Mouse (Mus musculus): ENCODE data around the gene Gpr27. TPM values are rescaled to one million over a fixed set of nuclear protein-coding genes. Genes with fewer than 3 reads are reported as not detected.

The Gpr27 gene
- polyA plus RNA-seq (2015; fragmentation: Nextera tagmentation; extraction: Ambion mirVana), result 0.17 and 0.18 TPM in 2 replicates

- Histone ChIP-seq H3K4me2 (ENCODE audit: low read depth, low read length) (peak within 1 kb of the TSS; percentile 75), H3K9me3 (ENCODE audit: low read length) (no peaks in the 10 kb centered on the region), H3K27me3 (ENCODE audit: insufficient read depth, low read length) (peaks cover 68% of the 10 kb centered on the region), H3K36me3 (replicated peaks; ENCODE audit: insufficient read depth, low read length) (no peaks in the 10 kb centered on the region), H3K27ac (ENCODE audit: low read depth) (no peak within 1 kb of the TSS), H3K4me1 (ENCODE audit: insufficient read depth) (peaks cover 5% of the 10 kb centered on the region; the same call in 1 of the 2 replicates), H3K9ac (replicated peaks) (no peak within 1 kb of the TSS; the same call in 1 of the 2 replicates), H3K4me3 (ENCODE audit: low read depth, low read length) (peak within 1 kb of the TSS; percentile 54)
- WGBS (ENCODE audit: insufficient replicate concordance), result 9% methylated on average over 17 of the region's 112 CpGs
- DNase-seq (peak; percentile 21), ATAC-seq (peak; percentile 21; the same call in 1 of the 2 replicates)
- no peak for TF ChIP-seq EP300 (IDR thresholded peaks at IDR 0.05; ENCODE audit: low read depth)
- TF ChIP-seq CTCF (IDR thresholded peaks at IDR 0.05; ENCODE audit: low read depth), result no peak
Measured at GRCm38 (mm10) chr6:99692206-99692915, at the start of gene Gpr27. Gpr27 (plus strand) TSS chr6:99692679.

DNA sequence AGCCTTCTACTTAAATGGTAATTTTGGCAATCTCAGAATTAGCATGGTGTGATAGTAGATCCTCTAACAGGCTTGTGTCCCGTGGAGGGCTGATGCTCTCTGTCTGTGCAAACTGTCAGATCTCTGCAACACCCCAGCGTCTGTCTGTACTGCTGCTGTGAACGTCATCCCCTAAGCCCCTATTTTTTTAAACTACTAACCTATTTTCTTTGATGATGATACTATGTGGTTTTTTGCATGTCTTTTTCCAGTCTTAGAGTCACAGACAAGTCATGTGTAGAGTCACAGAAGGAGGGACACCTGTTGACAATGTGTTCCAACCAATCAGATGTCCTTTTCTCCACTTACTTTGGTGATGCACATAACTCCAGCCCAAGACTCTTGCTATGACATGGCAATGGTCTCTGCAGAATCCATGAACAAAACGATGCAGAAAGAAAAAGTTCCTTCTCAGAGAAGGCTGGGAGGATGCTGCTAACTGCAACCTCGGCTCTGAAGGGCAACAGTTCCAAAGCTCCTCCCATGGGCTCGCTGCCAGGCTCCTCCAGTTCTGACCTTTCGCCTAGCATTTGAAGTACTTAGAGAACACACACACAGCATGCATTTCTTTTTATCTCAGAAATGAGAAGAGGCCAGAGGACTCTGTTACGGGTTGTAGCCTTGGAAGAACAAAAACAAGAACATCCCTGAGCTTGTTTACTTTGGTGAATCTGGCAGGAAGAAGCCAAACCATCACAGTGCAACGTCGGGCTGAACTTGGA, 48.9 kb upstream of the Gpr27 start:
- TF ChIP-seq CTCF (IDR thresholded peaks at IDR 0.05; ENCODE audit: low read depth), result no peak
- no peak for TF ChIP-seq EP300 (IDR thresholded peaks at IDR 0.05; ENCODE audit: low read depth)

GRCm38 (mm10) chr6:99644386-99644785, 48.1 kb upstream of the Gpr27 start:
- Histone ChIP-seq H3K9ac (replicated peaks) (no peak overlapping the region), H3K27ac (ENCODE audit: low read depth) (peak overlapping the region; percentile 70), H3K9me3 (ENCODE audit: low read length) (no peaks in the 10 kb centered on the region), H3K27me3 (ENCODE audit: insufficient read depth, low read length) (no peaks in the 10 kb centered on the region), H3K4me3 (ENCODE audit: low read depth, low read length) (no peak overlapping the region), H3K36me3 (replicated peaks; ENCODE audit: insufficient read depth, low read length) (no peaks in the 10 kb centered on the region), H3K4me1 (ENCODE audit: insufficient read depth) (peaks cover 13% of the 10 kb centered on the region; the same call in 1 of the 2 replicates), H3K4me2 (ENCODE audit: low read depth, low read length) (no peak overlapping the region)
- DNase-seq (no peak), ATAC-seq (peak; percentile 45; the same call in 1 of the 2 replicates)
- 58% methylated on average over 5 of the region's 5 CpGs for WGBS (ENCODE audit: insufficient replicate concordance)
- TF ChIP-seq CTCF (IDR thresholded peaks at IDR 0.05; ENCODE audit: low read depth) (no peak), EP300 (IDR thresholded peaks at IDR 0.05; ENCODE audit: low read depth) (no peak)

More for the DNA sequence above, 48.9 kb upstream of the Gpr27 start:
- H3K4me2 ChIP-seq (ENCODE audit: low read depth, low read length), result no peak overlapping the region
- ATAC-seq (peak; percentile 53; the same call in 1 of the 2 replicates), DNase-seq (peak; percentile 78)
- peak overlapping the region; percentile 70 for H3K27ac ChIP-seq (ENCODE audit: low read depth)
- no peaks in the 10 kb centered on the region for H3K27me3 ChIP-seq (ENCODE audit: insufficient read depth, low read length)
- no peaks in the 10 kb centered on the region; the same call in 1 of the 2 replicates for H3K36me3 ChIP-seq (replicated peaks; ENCODE audit: insufficient read depth, low read length)
- H3K9ac ChIP-seq (replicated peaks), result no peak overlapping the region
- H3K4me1 ChIP-seq (ENCODE audit: insufficient read depth), result peaks cover 13% of the 10 kb centered on the region; the same call in 1 of the 2 replicates
- no peak overlapping the region for H3K4me3 ChIP-seq (ENCODE audit: low read depth, low read length)
- 51% methylated on average over 10 of the region's 10 CpGs for WGBS (ENCODE audit: insufficient replicate concordance)
- H3K9me3 ChIP-seq (ENCODE audit: low read length), result no peaks in the 10 kb centered on the region

- DNase-seq (no peak), ATAC-seq (no peak)
- Histone ChIP-seq H3K4me2 (ENCODE audit: low read depth, low read length) (no peak overlapping the region), H3K27ac (ENCODE audit: low read depth) (no peak overlapping the region), H3K4me1 (ENCODE audit: insufficient read depth) (peaks cover 13% of the 10 kb centered on the region; the same call in 1 of the 2 replicates), H3K27me3 (ENCODE audit: insufficient read depth, low read length) (no peaks in the 10 kb centered on the region), H3K9ac (replicated peaks) (no peak overlapping the region), H3K4me3 (ENCODE audit: low read depth, low read length) (no peak overlapping the region), H3K36me3 (replicated peaks; ENCODE audit: insufficient read depth, low read length) (no peaks in the 10 kb centered on the region), H3K9me3 (ENCODE audit: low read length) (no peaks in the 10 kb centered on the region)
- WGBS (ENCODE audit: insufficient replicate concordance), result 70% methylated on average over 5 of the region's 5 CpGs
- TF ChIP-seq EP300 (IDR thresholded peaks at IDR 0.05; ENCODE audit: low read depth), result no peak
- TF ChIP-seq CTCF (IDR thresholded peaks at IDR 0.05; ENCODE audit: low read depth), result peak; percentile 29; the same call in 1 of the 2 replicates
Measured at GRCm38 (mm10) chr6:99644876-99645275, 47.6 kb upstream of the Gpr27 start.

DNA sequence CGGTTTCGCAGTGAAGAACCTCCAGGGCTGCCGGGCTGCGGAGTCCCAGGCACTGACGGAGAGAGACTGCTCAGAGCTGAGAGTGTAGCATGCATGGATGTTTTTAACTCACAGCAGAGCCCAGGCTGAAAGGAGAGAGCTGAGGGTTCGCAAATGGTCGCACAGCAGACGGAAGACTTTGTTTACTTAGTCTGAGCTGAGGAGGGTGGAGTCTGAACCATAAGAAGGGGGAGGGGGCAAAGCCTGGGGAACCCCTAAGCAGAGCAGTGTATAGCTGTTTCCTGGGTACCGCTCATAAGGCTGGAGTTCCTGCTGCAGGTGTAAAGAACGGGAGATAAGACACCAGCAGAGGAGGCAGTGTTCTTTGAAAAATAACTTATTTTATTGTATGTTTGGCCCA, 46.1 kb upstream of the Gpr27 start:
- Histone ChIP-seq H3K4me3 (ENCODE audit: low read depth, low read length) (no peak overlapping the region), H3K9me3 (ENCODE audit: low read length) (no peaks in the 10 kb centered on the region), H3K36me3 (replicated peaks; ENCODE audit: insufficient read depth, low read length) (no peaks in the 10 kb centered on the region), H3K9ac (replicated peaks) (no peak overlapping the region), H3K27ac (ENCODE audit: low read depth) (no peak overlapping the region), H3K4me1 (ENCODE audit: insufficient read depth) (peaks cover 13% of the 10 kb centered on the region; the same call in 1 of the 2 replicates), H3K4me2 (ENCODE audit: low read depth, low read length) (no peak overlapping the region), H3K27me3 (ENCODE audit: insufficient read depth, low read length) (no peaks in the 10 kb centered on the region)
- no peak for TF ChIP-seq EP300 (IDR thresholded peaks at IDR 0.05; ENCODE audit: low read depth)
- no peak for TF ChIP-seq CTCF (IDR thresholded peaks at IDR 0.05; ENCODE audit: low read depth)
- 72% methylated on average over 10 of the region's 10 CpGs for WGBS (ENCODE audit: insufficient replicate concordance)
- no peak for DNase-seq
- no peak for ATAC-seq

DNA sequence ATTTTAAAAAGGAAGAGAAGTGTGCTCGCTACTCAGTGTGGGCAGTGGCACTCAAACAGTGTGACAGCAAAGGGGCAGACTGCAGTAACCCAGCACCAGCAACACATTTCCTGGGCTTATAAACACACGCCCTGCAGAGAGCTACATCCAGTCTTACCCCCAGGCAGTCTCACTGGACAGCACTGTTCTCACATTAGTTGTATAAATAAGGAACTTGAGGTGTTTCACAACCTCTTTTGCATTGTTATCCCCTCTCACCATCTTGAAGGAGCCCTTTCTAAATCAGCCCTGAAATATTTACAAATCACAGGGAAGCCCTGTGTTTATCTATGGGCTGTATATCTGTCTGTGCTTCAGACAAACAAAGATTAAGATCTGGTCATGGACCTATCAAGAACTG, 43.2 kb upstream of the Gpr27 start:
- Histone ChIP-seq H3K4me3 (ENCODE audit: low read depth, low read length) (no peak overlapping the region), H3K36me3 (replicated peaks; ENCODE audit: insufficient read depth, low read length) (no peaks in the 10 kb centered on the region), H3K4me1 (ENCODE audit: insufficient read depth) (peaks cover 9% of the 10 kb centered on the region; the same call in 1 of the 2 replicates), H3K27me3 (ENCODE audit: insufficient read depth, low read length) (no peaks in the 10 kb centered on the region), H3K9me3 (ENCODE audit: low read length) (no peaks in the 10 kb centered on the region), H3K9ac (replicated peaks) (no peak overlapping the region), H3K4me2 (ENCODE audit: low read depth, low read length) (no peak overlapping the region), H3K27ac (ENCODE audit: low read depth) (no peak overlapping the region)
- ATAC-seq (no peak), DNase-seq (no peak)
- TF ChIP-seq EP300 (IDR thresholded peaks at IDR 0.05; ENCODE audit: low read depth) (no peak), CTCF (IDR thresholded peaks at IDR 0.05; ENCODE audit: low read depth) (no peak)
- 44% methylated on average over 2 of the region's 2 CpGs for WGBS (ENCODE audit: insufficient replicate concordance)
